Mouse (Mus musculus) cerebellum, adult 11 months (tissue): ENCODE measurements around the gene Serpina1b.
"Not testable (repeated sequence)": the region's sequence is repeated elsewhere in the genome, so short reads cannot be mapped to it uniquely, and the experiment has no call there.

Experiments
- DNase-seq: peaks from one replicate; pipeline ENCODE4 v3.0.0; 2022

Gene Serpina1b

GRCm38 (mm10) chr12:103830273-103830672 is at the start of gene Serpina1b:
Gene Serpina1b, minus strand, starts transcription at chr12:103830373.
- not testable (repeated sequence) for DNase-seq

DNA sequence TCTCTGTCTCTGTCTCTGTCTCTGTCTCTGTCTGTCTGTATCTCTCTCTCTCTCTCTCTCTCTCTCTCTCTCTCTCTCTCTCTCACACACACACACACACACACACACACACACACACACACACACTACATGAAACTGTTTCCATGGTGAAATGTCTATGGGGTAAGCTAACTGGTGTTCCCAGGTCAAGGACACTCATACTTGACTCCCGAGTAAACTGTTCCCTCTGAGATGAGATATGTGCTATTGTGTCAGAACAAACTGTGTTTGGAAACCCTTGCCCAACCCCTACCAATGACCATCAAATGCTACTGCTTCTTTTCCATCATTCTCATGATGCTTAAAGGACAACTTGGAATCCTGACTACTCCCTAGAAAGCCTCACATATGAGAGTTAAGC is 36.7 kb upstream of the Serpina1b start:
- not testable (repeated sequence) for DNase-seq

DNA sequence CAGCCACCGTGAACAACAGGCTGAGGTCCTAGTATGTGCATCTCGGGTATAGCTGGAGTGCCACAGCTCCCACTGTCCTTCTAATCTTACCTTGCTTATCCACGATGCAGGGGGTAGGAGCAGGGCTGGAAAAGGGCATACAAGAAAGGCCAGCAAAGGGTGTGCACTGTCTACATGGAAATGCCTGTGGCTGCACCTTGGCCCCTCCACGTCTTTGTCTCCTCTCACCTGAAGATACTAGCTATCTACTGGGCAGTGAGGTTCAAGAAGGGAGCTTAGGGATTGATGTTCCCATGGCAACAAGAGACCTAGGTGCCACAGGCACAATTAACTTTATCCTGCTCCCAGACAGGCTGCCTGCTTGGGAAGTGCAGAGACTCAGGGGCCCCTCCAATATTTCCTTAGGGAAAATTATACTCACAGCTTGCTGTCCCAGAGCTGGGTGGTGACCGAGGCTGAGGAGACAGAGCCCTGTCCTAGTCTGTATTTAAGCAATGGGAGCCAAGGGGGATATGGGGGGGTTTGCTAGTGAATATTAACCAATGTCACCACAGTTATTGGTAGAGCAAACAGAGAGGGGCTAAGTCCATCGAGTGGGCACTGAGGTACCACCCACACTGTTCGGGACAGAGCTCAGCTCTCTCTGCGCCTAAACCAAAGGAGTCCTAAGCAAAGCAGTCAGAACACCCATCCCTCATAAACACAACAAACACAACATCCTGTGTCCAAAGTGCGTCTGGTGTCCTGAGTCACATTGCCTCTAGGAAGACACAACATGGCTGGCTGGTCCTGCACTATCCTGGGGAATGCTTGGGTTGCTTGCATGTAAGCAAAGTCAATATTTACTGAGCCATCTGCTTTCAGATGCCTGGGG is 33.2 kb upstream of the Serpina1b start, which contains the start of gene Serpina1a:
Gene Serpina1a, minus strand, starts transcription at position 462 of the 874 bp plus-strand sequence.
- not testable (repeated sequence) for DNase-seq

DNA sequence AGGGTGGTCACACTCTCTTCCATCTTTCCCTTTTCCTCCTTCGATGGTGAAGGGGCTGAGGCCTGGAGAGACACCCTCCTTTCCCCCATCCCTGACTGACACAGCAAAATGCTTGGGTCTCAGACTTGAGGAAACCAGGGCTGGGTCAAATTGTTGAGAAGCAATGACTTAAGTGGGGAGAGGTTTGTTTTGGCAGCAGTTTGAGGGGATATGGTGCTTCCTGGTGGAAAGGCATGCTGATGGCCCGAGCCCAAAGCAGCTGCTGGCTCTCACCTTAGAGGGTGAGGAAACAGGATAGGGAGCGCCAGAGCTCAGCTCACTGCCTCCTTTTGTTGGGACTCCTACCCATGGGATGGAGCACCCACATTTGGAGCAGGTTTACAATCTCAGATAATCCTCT is 30.8 kb upstream of the Serpina1b start:
- no peak for DNase-seq

DNA sequence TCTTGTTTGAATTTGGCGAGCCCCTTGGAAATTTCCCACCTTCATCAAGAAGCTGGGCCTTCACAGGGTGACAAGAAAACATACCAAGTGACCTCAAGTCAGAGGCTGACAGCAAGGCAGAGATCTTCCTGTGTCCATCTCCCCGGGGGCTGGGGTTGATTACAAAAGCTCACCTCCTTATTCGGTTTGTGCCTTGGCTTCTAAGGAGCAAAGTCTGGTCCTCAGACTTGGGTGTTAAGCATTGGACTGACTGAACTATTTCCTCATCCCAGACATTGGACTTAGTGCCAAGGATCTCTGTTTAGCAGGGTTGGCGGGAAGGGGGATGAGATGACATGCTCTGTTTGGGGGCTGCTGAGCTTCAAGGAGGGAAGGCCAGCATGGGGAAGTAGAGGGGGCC is 30.4 kb upstream of the Serpina1b start:
- DNase-seq, result not testable (repeated sequence)

- not testable (repeated sequence) for DNase-seq
Measured at GRCm38 (mm10) chr12:103859584-103859983, 29.4 kb upstream of the Serpina1b start.

DNA sequence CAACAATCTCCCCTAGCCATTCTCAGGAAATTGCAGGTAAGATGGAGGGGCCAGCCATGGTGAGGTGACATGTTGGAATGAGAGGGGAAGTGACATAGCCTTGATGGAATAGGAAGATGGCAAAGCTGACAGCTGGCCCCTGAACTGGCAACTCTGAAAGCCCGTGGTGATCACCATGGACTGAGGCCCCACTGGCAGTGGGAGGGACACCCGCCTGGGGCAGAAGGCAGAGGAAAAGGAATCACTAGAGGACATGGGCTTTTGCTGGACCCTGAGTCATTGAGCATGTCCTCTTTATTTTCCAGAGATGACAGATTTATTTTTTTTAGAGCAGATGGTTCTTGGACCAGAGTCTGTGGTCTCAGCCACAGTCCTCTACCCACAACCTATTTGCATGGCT is 22.9 kb upstream of the Serpina1b start:
- DNase-seq, result not testable (repeated sequence)

DNA sequence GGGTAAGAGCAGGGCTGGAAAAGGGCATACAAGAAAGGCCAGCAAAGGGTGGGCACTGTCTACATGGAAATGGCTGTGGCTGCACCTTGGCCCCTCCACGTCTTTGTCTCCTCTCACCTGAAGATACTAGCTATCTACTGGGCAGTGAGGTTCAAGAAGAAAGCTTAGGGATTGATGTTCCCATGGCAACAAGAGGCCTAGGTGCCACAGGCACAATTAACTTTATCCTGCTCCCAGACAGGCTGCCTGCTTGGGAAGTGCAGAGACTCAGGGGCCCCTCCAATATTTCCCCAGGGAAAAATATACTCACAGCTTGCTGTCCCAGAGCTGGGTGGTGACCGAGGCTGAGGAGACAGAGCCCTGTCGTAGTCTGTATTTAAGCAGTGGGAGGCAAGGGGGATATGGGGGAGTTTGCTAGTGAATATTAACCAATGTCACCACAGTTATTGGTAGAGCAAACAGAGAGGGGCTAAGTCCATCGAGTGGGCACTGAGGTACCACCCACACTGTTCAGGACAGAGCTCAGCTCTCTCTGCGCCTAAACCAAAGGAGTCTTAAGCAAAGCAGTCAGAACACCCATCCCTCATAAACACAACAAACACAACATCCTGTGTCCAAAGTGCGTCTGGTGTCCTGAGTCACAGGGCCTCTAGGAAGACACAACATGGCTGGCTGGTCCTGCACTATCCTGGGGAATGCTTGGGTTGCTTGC is 2.4 kb downstream of the Serpina1b start:
- not testable (repeated sequence) for DNase-seq

- not testable (repeated sequence) for DNase-seq
Measured at GRCm38 (mm10) chr12:103823826-103824225, 6.3 kb downstream of the Serpina1b start.

- not testable (repeated sequence) for DNase-seq
Measured at GRCm38 (mm10) chr12:103773246-103773851, 56.8 kb downstream of the Serpina1b start, which contains the start of gene Serpina1d. Gene Serpina1d, minus strand, starts transcription at chr12:103773592.

DNA sequence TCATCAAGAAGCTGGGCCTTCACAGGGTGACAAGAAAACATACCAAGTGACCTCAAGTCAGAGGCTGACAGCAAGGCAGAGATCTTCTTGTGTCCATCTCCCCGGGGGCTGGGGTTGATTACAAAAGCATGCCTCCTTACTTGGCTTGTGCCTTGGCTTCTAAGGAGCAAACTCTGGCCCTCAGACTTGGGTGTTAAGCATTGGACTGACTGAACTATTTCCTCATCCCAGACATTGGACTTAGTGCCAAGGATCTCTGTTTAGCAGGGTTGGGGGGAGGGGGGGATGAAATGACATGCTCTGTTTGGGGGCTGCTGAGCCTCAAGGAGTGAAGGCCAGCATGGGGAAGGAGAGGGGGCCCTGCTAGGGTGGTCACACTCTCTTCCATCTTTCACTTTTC is 59.6 kb downstream of the Serpina1b start:
- not testable (repeated sequence) for DNase-seq

GRCm38 (mm10) chr12:103763083-103763482 is 67.1 kb downstream of the Serpina1b start:
- DNase-seq, result not testable (repeated sequence)

DNA sequence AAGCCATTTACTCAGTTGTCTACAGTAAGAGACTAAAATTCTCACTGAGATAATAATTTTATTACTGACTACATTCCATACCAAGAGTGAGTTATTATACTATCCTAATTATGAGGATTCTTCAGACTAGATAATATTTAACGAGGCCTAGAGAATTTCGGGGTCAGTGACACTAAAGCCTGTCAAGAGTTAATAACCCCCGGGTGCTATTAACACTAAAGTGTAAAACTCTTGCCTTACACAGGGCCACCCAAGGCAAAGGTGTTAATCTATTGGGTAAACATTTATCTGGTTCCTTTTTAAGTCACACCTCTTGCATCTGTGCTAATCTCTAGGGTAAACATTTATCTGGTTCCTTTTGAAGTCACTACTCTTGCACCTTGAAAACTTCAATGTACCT is 69.9 kb downstream of the Serpina1b start:
- DNase-seq, result not testable (repeated sequence)

DNA sequence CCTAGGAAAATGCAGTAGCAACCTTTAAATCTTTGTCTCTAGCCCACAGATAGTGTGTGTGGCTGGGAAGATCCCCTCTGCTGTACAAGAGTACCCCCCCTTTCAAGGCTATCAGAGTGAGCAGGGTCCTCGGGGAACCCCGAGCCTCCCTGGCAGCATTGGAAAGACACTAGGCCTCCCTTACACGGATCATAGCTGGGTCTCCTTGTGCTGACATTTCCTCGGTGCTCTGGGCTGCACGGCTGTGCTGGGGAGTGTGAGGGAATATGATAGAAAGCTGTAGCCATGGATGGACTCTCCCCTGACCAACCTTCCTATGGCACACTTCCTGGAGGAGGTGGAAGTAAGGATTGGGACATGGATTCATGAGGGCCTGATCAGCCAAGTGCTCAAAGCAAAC is 84.2 kb downstream of the Serpina1b start:
- DNase-seq, result not testable (repeated sequence)

- DNase-seq, result not testable (repeated sequence)
Measured at GRCm38 (mm10) chr12:103737791-103738580, 92.2 kb downstream of the Serpina1b start.

- not testable (repeated sequence) for DNase-seq
Measured at GRCm38 (mm10) chr12:103735566-103735965, 94.6 kb downstream of the Serpina1b start.

GRCm38 (mm10) chr12:103735101-103735500 is 95.1 kb downstream of the Serpina1b start:
- not testable (repeated sequence) for DNase-seq

DNA sequence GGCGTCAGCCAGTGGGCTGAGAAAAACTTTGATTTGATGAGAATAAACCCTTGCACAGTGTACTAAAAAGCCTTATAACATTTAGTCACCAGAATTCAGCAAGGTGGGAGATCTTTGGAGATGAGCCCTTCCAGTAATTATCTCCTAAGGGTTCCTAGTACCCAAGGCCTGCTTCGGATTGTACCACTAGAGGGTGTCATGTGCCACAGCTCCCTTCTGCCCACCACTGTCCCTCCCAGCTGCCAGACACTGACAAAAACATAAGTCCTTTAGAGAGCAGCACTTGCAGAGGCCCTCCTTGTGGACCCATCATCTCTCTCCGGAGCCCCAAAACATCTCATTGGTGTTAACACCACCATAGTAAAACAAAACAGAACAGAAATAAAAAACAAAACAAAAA is 118.6 kb downstream of the Serpina1b start:
- no peak for DNase-seq

DNA sequence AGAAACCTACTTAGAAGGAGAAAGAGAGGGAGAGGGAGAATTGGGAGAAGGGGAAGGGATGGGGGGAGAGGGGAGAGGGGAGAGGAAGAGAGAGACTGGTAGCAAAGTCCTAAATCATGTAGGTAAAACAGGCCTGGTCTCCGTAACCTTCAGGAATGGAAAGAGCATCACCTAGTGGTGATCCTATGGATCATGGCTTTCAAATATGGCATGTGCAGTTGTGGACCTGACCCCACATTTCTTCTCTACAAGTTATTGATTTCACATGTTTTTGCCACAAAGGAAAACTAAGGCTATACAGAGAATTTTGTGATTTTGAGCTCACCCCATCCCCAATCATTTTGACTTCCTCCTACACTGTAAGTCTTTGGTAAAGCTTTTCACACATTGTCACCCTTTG is 119.8 kb downstream of the Serpina1b start:
- DNase-seq, result no peak

DNA sequence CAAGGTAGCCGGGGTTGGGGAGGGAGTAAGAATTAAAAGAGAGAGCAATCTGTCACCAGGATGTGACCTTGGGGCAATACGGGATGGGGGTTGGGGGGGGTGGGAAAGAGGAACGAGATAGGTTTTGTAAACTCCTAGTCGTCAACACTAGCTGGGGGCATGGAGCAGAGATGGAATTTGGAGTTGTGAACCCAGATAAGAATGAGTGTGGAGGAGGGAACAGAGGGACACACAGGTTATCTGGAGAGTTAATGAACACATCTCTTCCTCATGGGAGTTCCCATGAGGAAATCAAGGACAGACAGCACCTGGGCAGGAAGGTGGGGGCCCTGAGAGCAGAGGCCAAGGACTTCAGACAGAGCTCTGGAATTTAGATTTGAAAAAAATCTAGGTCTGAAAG is 124.1 kb downstream of the Serpina1b start:
- no peak for DNase-seq

GRCm38 (mm10) chr12:103705547-103705946 is 124.6 kb downstream of the Serpina1b start:
- DNase-seq, result no peak

GRCm38 (mm10) chr12:103700144-103700750 is 129.9 kb downstream of the Serpina1b start:
- no peak for DNase-seq
